Mouse (Mus musculus): ENCODE results near the gene Bicc1.

GRCm38 (mm10) chr10:70996051-70996450, 163.4 kb downstream of the Bicc1 start:
- no peak for TF ChIP-seq CHD2 (IDR thresholded peaks at IDR 0.05; ENCODE audit: low read length)
- no peak for TF ChIP-seq MXI1 (IDR thresholded peaks at IDR 0.05; ENCODE audit: low read depth, low read length)
- TF ChIP-seq TAL1 (IDR thresholded peaks at IDR 0.05; ENCODE audit: low read length): no peak
- TF ChIP-seq CTCF (IDR thresholded peaks at IDR 0.05 in 2 of 3, conservative IDR thresholded peaks at IDR 0.05 in 1 of 3; ENCODE audit: control insufficient read depth in 1 of 3, insufficient read depth in 1 of 3, low read depth in 2 of 3, low read length in 3 of 3, poor library complexity in 1 of 3, severe bottlenecking in 1 of 3): no peak
- no peak for TF ChIP-seq EP300 (IDR thresholded peaks at IDR 0.05; ENCODE audit: low read depth in 1 of 2, low read length in 2 of 2)
- TF ChIP-seq MYC (IDR thresholded peaks at IDR 0.05; ENCODE audit: low read depth, low read length): no peak
- TF ChIP-seq ZMIZ1 (IDR thresholded peaks at IDR 0.05; ENCODE audit: low read depth, low read length): no peak
- TF ChIP-seq ETS1 (IDR thresholded peaks at IDR 0.05; ENCODE audit: low read depth, low read length): no peak
- no peak for TF ChIP-seq UBTF (IDR thresholded peaks at IDR 0.05; ENCODE audit: borderline replicate concordance, insufficient read depth, low read depth, low read length)
- no peak for TF ChIP-seq MAZ (IDR thresholded peaks at IDR 0.05; ENCODE audit: low read depth, low read length)

All from MEL (cell line).